Mouse (Mus musculus): ENCODE measurements around the gene Nudc. TPM values are rescaled to one million over a fixed set of nuclear protein-coding genes. Genes with fewer than 3 reads are reported as not detected.

Nudc gene
- polyA plus RNA-seq, 1 experiment from 2014 or later: 272 TPM

DNA sequence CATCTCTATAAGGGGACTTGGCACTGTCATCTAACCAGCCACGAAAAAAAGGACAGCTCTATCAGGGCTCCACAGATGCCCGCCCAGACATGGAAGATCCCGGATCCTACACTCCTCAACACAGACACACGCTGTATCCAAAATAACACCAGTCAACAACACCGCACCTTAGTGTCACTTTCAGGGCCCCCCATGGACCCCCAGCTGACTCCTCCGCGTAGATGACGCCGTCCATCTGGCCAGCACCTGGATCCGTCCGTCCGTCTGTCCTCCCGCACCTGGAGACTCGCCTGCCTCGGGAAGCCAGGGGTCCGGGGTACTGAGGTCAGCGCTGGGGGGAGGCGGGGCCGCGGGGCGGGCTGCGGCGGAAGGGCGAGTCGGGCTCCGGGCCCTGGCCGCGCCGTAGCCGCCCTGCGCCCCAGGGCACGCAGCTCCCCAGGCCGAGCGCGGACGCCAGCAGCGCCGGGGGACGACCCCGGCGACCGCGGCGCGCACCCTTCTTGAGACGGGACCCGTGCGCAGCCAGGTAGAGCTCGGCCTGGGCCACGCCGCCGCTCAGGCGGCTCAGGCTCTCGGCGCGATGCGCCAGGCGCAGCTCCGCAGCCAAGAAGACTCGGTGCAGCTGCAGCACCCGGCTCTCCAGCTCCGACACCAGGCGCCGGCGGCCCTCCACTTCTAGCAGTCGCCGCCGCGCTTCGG lies 48.2 kb downstream of the Nudc start:
- peak; percentile 61 for ATAC-seq
- peaks cover 18% of the 10 kb centered on the region for H3K4me1 ChIP-seq (replicated peaks)
- no peak overlapping the region for H3K27ac ChIP-seq
- no peaks in the 10 kb centered on the region for H3K9me3 ChIP-seq
- no peaks in the 10 kb centered on the region for H3K36me3 ChIP-seq
- H3K9ac ChIP-seq (replicated peaks): peak overlapping the region; percentile 71
- peaks cover 91% of the 10 kb centered on the region for H3K27me3 ChIP-seq
- peak overlapping the region; percentile 68 for H3K4me3 ChIP-seq (replicated peaks)
- H3K4me2 ChIP-seq (replicated peaks): peak overlapping the region; percentile 96
- WGBS: under 1% methylated on average over 59 of the region's 70 CpGs

DNA sequence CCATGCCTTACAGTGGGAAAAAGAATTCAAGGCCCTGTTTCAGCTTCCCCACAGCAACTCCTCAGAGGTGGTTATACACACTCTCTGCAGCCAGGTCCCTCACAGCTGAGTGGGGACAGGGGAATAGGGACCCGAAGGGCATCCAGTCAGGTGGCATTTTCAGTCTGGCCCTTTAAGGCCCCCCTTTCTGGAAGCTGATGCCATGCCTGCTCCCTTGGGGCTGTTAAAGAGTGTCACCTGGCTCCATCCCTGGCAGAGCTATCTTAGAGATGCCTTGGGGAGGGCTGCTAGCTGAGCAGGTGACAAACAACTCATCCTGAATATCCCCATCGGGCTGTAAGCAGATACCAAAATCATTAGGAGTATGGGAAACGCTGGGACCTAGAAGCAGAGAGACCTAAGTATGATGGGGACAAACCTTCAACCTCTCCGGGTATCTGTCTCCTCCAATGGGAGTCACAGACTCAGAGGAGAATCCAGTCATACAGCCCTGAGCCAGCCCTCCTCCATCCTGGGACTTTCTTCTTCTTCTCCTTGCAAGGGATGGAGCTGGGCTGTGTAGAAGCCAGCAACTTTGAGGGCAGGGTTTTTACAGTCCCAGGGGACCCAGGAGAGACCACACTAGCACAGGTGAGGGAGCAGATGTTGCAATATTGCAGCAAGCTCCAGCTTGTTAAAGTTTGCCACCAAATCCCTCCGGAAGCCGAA lies 48.9 kb downstream of the Nudc start:
- WGBS: 31% methylated on average over 6 of the region's 6 CpGs
- ATAC-seq: no peak
- H3K27me3 ChIP-seq: peaks cover 84% of the 10 kb centered on the region
- peak overlapping the region; percentile 96 for H3K4me2 ChIP-seq (replicated peaks)
- no peaks in the 10 kb centered on the region for H3K9me3 ChIP-seq
- peak overlapping the region; percentile 68 for H3K4me3 ChIP-seq (replicated peaks)
- no peak overlapping the region for H3K27ac ChIP-seq
- no peak overlapping the region for H3K9ac ChIP-seq (replicated peaks)
- no peaks in the 10 kb centered on the region for H3K36me3 ChIP-seq
- H3K4me1 ChIP-seq (replicated peaks): peaks cover 18% of the 10 kb centered on the region

DNA sequence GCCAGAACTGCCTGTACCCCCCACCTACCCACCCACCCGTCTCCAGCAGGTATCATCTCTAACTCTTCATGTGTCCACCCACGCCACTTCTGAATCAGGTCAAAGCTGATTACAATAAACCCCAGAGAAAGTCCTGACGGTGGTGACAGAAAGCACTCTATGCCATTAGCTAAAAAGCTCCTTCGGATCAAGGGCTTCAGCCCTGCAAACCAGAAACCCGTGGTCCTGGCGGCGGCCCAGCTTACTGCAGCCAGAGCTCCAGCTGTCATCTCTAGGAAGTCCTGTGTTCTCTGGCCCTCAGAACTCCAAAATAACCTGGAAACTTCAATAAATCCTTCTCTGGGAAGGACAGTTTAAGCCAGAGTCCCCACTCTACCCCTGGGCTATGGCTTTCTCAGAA lies 50.1 kb downstream of the Nudc start:
- no peak overlapping the region for H3K4me2 ChIP-seq (replicated peaks)
- H3K9me3 ChIP-seq: no peaks in the 10 kb centered on the region
- no peak overlapping the region for H3K4me3 ChIP-seq (replicated peaks)
- no peak for ATAC-seq
- H3K36me3 ChIP-seq: no peaks in the 10 kb centered on the region
- H3K27ac ChIP-seq: no peak overlapping the region
- peaks cover 18% of the 10 kb centered on the region for H3K4me1 ChIP-seq (replicated peaks)
- no peak overlapping the region for H3K9ac ChIP-seq (replicated peaks)
- WGBS: 34% methylated on average over 7 of the region's 7 CpGs
- H3K27me3 ChIP-seq: peaks cover 77% of the 10 kb centered on the region

DNA sequence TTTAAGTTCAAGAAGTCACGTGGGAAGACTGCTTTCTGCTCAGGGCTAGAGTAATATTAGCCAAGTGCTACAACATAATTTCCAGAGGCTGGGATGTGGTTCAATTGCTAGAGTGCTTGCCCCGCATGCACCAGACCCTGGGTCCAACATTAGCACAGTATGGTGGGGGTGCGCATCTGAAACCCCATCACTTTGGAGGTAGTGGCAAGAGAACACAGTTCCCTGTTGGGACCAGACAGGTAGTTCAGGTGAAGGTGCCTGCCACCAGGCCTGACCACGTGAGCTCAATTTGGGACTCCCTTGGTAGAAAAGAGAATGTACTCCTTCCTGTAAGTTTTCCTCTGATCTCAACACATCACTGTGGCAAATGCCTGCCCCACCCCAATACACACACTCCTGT lies 50.9 kb downstream of the Nudc start:
- 69% methylated on average over 4 of the region's 4 CpGs for WGBS

DNA sequence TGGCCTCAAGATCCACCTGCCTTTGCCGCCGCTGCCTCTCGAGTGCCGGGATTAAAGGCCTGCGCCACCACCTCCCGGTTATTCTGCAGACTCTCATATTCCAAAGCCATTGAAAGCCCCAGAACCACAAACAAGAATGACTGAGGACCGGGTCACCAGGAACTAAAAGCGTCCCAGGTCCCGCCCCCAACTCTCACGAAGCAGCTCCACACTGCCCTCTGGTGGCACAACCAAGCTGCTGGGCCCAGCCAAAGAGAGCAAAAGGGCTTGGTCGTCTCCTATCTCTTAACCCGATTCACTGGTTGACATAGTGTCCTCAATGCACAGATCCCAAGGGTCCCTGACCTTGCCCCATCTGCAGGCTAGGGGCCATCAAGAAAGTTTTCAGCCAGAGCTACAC lies 51.4 kb downstream of the Nudc start:
- H3K27ac ChIP-seq: no peak overlapping the region
- H3K9ac ChIP-seq (replicated peaks): no peak overlapping the region
- no peaks in the 10 kb centered on the region for H3K36me3 ChIP-seq
- H3K4me3 ChIP-seq (replicated peaks): peak overlapping the region; percentile 26
- H3K4me1 ChIP-seq (replicated peaks): peaks cover 18% of the 10 kb centered on the region
- peaks cover 64% of the 10 kb centered on the region for H3K27me3 ChIP-seq
- WGBS: under 1% methylated on average over 12 of the region's 12 CpGs
- peak overlapping the region; percentile 50 for H3K4me2 ChIP-seq (replicated peaks)
- ATAC-seq: no peak
- H3K9me3 ChIP-seq: no peaks in the 10 kb centered on the region

More for the DNA sequence above, 50.9 kb downstream of the Nudc start:
- Histone ChIP-seq H3K9me3 (no peaks in the 10 kb centered on the region), H3K36me3 (no peaks in the 10 kb centered on the region), H3K4me3 (replicated peaks) (no peak overlapping the region), H3K4me1 (replicated peaks) (peaks cover 18% of the 10 kb centered on the region), H3K27ac (no peak overlapping the region), H3K27me3 (peaks cover 69% of the 10 kb centered on the region), H3K4me2 (replicated peaks) (no peak overlapping the region), H3K9ac (replicated peaks) (no peak overlapping the region)
- no peak for ATAC-seq

DNA sequence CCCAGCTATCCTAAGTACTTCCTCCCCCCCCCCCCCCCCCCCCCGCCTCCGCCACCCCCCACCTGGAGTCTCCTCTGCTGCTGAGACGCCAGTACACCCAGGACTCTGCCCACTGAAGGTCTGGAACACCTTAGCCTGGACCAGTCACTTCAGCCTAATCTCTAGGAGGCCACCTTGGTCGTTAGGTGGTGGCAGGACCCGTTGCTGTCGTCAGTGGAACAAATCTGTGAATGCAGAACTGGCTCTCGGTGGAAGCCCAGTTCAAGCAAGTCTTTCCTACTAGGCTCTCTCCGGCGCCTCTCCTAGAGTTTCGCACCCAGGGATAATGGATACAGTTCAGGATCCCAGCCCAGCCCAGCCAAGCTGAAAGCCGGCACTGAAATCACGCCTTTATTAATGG lies 51.9 kb downstream of the Nudc start:
- H3K27me3 ChIP-seq: peaks cover 59% of the 10 kb centered on the region
- H3K27ac ChIP-seq: no peak overlapping the region
- no peak for ATAC-seq
- peak overlapping the region; percentile 26; the same call in 1 of the 2 replicates for H3K4me3 ChIP-seq (replicated peaks)
- H3K9ac ChIP-seq (replicated peaks): no peak overlapping the region
- H3K9me3 ChIP-seq: no peaks in the 10 kb centered on the region
- no peaks in the 10 kb centered on the region for H3K36me3 ChIP-seq
- WGBS: 23% methylated on average over 10 of the region's 12 CpGs
- peaks cover 16% of the 10 kb centered on the region for H3K4me1 ChIP-seq (replicated peaks)
- H3K4me2 ChIP-seq (replicated peaks): peak overlapping the region; percentile 50

DNA sequence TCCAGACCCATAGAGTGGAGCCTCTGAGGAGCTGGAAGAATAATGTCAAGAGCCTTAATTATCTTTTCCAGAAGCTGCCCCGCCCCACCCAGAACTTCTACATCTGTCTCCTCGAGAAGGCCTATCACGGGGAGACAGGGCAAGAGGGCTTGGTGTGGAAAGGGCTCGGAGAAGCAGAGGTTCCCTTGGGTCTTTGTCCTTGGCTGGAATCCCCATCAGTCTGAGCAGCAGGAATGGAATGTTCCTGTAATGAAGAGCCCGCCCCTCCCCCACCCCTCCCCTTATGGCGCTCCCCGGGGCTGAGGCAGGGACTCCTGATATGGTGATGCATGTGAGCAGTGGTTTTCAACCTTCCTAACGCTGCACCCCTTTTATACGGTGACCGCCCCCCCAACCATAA lies 54.0 kb downstream of the Nudc start:
- H3K4me3 ChIP-seq (replicated peaks): no peak overlapping the region
- no peaks in the 10 kb centered on the region for H3K9me3 ChIP-seq
- peaks cover 38% of the 10 kb centered on the region for H3K27me3 ChIP-seq
- H3K4me2 ChIP-seq (replicated peaks): no peak overlapping the region
- no peak for ATAC-seq
- no peak overlapping the region for H3K9ac ChIP-seq (replicated peaks)
- H3K36me3 ChIP-seq: no peaks in the 10 kb centered on the region
- H3K4me1 ChIP-seq (replicated peaks): no peaks in the 10 kb centered on the region
- H3K27ac ChIP-seq: no peak overlapping the region
- 48% methylated on average over 10 of the region's 10 CpGs for WGBS

DNA sequence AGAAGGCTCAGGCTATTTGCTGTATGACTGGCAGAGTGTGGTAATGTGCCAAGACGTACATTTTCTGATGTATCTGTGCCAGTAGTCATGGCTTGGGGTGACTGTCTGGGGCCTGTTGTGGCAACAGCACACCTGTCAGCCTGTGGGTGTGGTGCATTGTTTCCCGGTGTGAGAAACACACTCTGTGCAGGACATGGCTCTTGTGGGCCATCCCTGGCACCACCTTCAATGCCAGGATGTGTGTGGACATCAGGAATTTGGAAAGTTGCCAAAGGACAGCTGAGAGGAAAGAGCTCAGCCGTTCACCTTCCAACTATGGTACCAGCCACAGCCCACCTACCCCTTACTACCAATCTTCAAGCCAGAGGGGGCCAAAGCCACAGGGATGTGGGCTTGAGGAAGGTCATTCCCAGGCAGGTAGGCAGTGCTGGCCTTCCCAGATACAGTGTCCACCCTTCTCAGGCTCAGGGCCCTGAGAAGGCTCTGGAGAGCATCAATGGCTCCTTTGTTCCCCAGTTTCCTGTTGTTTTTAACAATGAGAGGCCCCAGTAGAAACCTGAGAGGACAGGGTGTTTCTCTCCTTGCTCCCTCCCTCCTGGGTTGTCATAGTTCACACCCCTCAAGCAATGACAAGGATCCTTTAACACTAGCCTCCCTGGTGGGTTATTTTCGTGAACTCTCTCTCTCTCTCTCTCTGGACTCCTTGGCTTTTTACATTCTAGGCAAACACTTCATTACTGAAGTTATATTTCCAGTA lies 56.1 kb downstream of the Nudc start:
- H3K4me1 ChIP-seq (replicated peaks): no peaks in the 10 kb centered on the region
- no peak overlapping the region for H3K4me3 ChIP-seq (replicated peaks)
- no peaks in the 10 kb centered on the region for H3K9me3 ChIP-seq
- no peak overlapping the region for H3K9ac ChIP-seq (replicated peaks)
- H3K27ac ChIP-seq: no peak overlapping the region
- no peak for ATAC-seq
- 68% methylated on average over 4 of the region's 4 CpGs for WGBS
- H3K27me3 ChIP-seq: peaks cover 20% of the 10 kb centered on the region
- H3K4me2 ChIP-seq (replicated peaks): no peak overlapping the region
- H3K36me3 ChIP-seq: no peaks in the 10 kb centered on the region

DNA sequence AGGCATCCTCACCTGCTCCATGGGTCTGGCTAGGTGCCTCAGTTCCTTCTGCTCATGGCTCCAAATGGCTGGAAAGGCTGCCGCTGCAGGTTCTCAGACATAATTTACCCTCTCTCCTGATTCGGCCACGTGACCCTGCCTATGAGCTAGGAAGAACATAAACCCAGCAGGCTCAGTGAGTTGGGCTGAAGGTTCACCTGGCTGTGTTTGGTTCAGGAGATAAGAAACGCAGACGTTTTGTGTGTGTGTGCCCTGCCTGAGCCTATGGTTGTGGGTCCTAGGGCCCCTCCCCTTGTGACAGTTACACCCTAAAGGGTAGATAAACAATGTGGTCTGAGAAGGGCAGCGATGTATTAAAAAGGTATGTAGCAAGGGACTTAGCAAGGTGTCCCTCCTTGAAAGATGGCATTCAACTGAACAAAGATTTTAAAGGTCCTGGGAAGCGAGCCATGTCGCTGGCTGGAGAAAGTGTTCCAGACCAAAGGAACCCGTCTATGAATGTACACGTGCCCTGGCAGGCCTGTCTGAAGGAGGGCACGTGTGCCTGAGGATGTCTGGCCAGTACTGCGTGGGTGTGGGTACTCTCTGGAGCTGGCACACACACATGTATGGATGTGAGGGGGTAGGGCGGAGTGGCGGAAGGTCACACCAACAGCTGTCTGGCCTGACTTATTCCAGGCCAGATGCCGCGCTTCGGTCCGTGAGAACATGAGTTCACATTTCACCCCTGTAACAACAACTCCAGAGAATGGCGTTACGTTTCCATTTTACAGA lies 57.0 kb downstream of the Nudc start:
- Histone ChIP-seq H3K9me3 (no peaks in the 10 kb centered on the region), H3K4me3 (replicated peaks) (no peak overlapping the region), H3K27me3 (peaks cover 21% of the 10 kb centered on the region), H3K9ac (replicated peaks) (no peak overlapping the region), H3K4me1 (replicated peaks) (peaks cover 6% of the 10 kb centered on the region; the same call in 1 of the 2 replicates), H3K4me2 (replicated peaks) (no peak overlapping the region), H3K36me3 (no peaks in the 10 kb centered on the region), H3K27ac (no peak overlapping the region)
- ATAC-seq: no peak
- 89% methylated on average over 20 of the region's 20 CpGs for WGBS

DNA sequence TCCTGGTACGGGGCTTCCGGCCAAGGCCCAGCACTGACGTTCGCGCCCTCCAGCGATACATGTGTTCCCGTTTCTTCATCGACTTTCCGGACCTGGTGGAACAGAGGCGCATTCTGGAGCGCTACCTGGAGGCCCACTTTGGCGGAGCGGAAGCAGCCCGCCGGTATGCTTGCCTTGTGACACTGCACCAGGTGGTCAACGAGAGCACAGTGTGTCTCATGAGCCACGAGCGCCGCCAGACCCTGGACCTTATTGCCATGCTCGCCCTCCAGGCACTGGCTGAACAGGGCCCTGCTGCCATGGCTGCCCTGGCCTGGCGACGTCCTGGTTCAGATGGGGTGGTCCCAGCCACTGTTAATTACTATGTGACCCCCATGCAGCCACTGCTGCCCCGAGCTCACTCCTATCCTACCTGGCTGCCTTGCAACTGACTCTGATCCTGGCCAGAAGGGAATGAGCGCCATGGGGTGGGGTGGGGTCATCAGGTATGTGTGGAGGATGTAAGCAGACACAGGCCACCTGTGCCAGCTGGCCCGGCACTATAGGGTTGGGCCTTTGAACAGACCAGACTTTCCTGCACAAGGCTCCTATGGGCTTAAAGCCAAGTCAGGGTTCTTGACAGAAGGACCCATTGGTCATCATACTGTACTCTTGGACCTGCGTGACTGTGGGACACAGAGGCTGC lies 59.0 kb downstream of the Nudc start:
- peaks cover 6% of the 10 kb centered on the region; the same call in 1 of the 2 replicates for H3K4me1 ChIP-seq (replicated peaks)
- H3K27me3 ChIP-seq: peaks cover 30% of the 10 kb centered on the region
- ATAC-seq: no peak
- no peak overlapping the region for H3K4me2 ChIP-seq (replicated peaks)
- WGBS: 94% methylated on average over 26 of the region's 26 CpGs
- H3K36me3 ChIP-seq: no peaks in the 10 kb centered on the region
- H3K9me3 ChIP-seq: no peaks in the 10 kb centered on the region
- no peak overlapping the region for H3K9ac ChIP-seq (replicated peaks)
- no peak overlapping the region for H3K4me3 ChIP-seq (replicated peaks)
- H3K27ac ChIP-seq: no peak overlapping the region

DNA sequence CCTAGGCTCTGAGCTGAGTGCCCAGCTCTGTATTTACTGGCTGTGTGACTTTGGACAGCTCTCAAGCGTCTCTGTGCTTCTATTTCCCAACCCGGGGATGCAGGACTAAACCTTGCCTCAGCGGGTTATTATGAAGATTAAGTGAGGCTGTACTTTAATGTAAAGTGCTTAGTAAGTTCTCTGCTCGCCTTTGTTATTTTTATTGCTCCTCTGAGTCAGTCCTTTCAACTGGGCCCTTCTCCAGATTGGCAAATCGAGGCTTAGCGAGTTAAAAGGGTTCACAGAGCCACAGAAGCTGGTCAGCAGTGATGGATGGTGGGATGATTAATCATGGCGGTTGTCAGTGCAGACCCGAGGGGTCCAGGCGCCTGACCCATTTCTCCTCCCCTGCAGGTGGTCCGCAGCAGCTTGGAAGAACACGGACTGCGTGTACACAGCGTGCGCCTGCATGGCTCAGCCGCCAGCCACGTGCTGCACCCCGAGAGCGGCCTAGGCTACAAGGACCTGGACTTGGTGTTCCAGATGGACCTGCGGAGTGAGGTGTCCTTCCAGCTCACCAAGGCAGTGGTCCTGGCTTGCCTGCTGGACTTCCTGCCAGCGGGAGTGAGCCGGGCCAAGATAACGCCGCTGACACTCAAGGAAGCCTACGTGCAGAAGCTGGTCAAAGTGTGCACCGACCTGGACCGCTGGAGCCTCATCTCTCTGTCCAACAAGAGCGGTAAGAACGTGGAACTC lies 59.9 kb downstream of the Nudc start:
- no peak overlapping the region for H3K4me2 ChIP-seq (replicated peaks)
- no peak for ATAC-seq
- H3K9me3 ChIP-seq: no peaks in the 10 kb centered on the region
- H3K27me3 ChIP-seq: peaks cover 36% of the 10 kb centered on the region
- no peak overlapping the region for H3K27ac ChIP-seq
- 91% methylated on average over 28 of the region's 28 CpGs for WGBS
- peaks cover 6% of the 10 kb centered on the region; the same call in 1 of the 2 replicates for H3K4me1 ChIP-seq (replicated peaks)
- H3K9ac ChIP-seq (replicated peaks): no peak overlapping the region
- no peaks in the 10 kb centered on the region for H3K36me3 ChIP-seq
- H3K4me3 ChIP-seq (replicated peaks): no peak overlapping the region
